Mouse (Mus musculus): Measurements from ENCODE around the gene Rap1gds1. TPM values are rescaled to one million over a fixed set of nuclear protein-coding genes. Genes with fewer than 3 reads are reported as not detected.
A peak's percentile ranks its signal among the peaks of the same experiment; 100 is the strongest.

Rap1gds1 gene
- polyA plus RNA-seq, 1 experiment from 2014 or later = 14.8 TPM

- Histone ChIP-seq H3K27me3 (ENCODE audit: control insufficient read depth, insufficient read depth, low read depth, low read length) (no peaks in the 10 kb centered on the region), H3K36me3 (ENCODE audit: control insufficient read depth, insufficient read depth) (no peaks in the 10 kb centered on the region), H3K9ac (ENCODE audit: low read depth, low read length) (no peak overlapping the region), H3K9me3 (replicated peaks; ENCODE audit: control insufficient read depth, low read length) (no peaks in the 10 kb centered on the region), H3K4me3 (ENCODE audit: low read depth, low read length) (no peak overlapping the region), H3K27ac (ENCODE audit: low read length) (no peak overlapping the region), H3K4me1 (ENCODE audit: control insufficient read depth, low read depth, low read length) (no peaks in the 10 kb centered on the region; the same call in 1 of the 2 replicates), H3K4me2 (ENCODE audit: low read depth, low read length) (no peak overlapping the region)
- WGBS (ENCODE audit: insufficient replicate concordance) = 79% methylated on average over 5 of the region's 5 CpGs
- no peak for ATAC-seq (ENCODE audit: low read depth)
Measured at GRCm38 (mm10) chr3:138886121-138886520, 188.9 kb downstream of the Rap1gds1 start.

DNA sequence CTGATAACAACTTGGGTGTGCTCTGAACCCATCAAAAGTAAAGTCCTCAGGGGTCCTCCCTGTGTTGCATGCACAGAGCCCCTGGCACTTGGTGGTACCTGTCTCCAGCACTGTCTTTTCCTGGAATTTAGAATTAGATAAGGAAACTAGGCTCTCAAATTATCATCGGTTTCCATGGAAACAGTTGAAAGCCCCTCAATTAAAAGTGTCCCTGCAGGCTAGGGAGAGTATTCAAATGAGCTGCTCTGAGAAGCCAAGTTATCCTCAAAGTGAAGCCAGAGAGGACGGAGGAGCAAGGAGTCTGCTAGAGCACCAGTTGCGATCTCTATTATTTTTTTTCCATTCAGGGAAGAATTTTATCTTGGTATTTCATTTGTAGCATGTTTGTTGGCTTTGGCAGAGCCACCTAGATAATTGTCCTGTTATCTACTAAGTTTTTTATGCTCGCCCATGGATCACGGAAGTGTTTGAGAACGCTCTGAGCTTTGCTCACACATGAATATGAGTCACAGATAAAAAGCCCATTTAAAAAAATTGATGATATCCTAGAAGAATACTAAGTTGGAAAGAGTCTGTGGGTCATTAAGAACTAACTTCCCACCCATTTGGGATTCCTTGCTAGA is 193.2 kb downstream of the Rap1gds1 start:
- WGBS (ENCODE audit: insufficient replicate concordance) = 48% methylated on average over 6 of the region's 6 CpGs
- no peaks in the 10 kb centered on the region for H3K9me3 ChIP-seq (replicated peaks; ENCODE audit: control insufficient read depth, low read length)
- no peaks in the 10 kb centered on the region for H3K36me3 ChIP-seq (ENCODE audit: control insufficient read depth, insufficient read depth)
- no peak overlapping the region for H3K4me2 ChIP-seq (ENCODE audit: low read depth, low read length)
- H3K4me3 ChIP-seq (ENCODE audit: low read depth, low read length) = no peak overlapping the region
- no peaks in the 10 kb centered on the region for H3K27me3 ChIP-seq (ENCODE audit: control insufficient read depth, insufficient read depth, low read depth, low read length)
- H3K9ac ChIP-seq (ENCODE audit: low read depth, low read length) = no peak overlapping the region
- H3K4me1 ChIP-seq (ENCODE audit: control insufficient read depth, low read depth, low read length) = no peaks in the 10 kb centered on the region
- no peak overlapping the region for H3K27ac ChIP-seq (ENCODE audit: low read length)
- no peak for ATAC-seq (ENCODE audit: low read depth)

DNA sequence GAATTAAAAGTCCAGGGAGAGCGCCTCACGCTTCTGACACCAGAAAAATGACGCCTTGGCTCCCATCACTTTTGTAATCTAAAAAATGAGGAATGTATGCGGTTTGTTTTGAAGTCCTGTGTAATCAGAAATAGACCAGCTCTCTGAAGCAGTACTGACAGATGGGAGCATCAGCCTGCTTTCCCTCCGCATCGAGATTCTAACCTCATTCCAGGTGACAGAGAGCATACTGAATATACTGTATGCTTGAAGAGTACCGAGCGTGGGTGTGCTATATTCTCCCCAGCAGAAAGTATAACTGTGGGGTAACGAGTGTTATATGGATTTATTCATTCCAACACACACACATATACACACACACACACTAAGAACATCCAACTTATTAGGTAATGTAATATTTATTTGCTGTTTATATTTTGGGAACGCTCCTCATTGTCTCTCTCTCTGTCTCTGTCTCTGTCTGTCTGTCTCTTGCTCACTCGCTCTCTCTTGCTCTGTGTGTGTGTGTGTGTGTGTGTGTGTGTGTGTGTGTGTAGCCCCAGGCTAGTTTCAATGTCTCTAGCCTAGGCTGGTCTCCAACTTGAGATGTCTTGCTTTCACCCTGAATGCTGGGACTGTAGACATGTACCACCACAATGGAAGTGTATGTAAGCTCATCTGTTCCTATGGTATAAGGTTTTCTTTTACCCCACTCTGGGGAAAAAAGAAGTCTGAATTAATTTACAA is 193.8 kb downstream of the Rap1gds1 start:
- H3K4me3 ChIP-seq (ENCODE audit: low read depth, low read length) = no peak overlapping the region
- 75% methylated on average over 11 of the region's 11 CpGs for WGBS (ENCODE audit: insufficient replicate concordance)
- H3K9me3 ChIP-seq (replicated peaks; ENCODE audit: control insufficient read depth, low read length) = no peaks in the 10 kb centered on the region
- no peak overlapping the region for H3K9ac ChIP-seq (ENCODE audit: low read depth, low read length)
- H3K4me2 ChIP-seq (ENCODE audit: low read depth, low read length) = no peak overlapping the region
- no peaks in the 10 kb centered on the region for H3K36me3 ChIP-seq (ENCODE audit: control insufficient read depth, insufficient read depth)
- no peak for ATAC-seq (ENCODE audit: low read depth)
- H3K27me3 ChIP-seq (ENCODE audit: control insufficient read depth, insufficient read depth, low read depth, low read length) = no peaks in the 10 kb centered on the region
- no peak overlapping the region for H3K27ac ChIP-seq (ENCODE audit: low read length)
- H3K4me1 ChIP-seq (ENCODE audit: control insufficient read depth, low read depth, low read length) = no peaks in the 10 kb centered on the region

DNA sequence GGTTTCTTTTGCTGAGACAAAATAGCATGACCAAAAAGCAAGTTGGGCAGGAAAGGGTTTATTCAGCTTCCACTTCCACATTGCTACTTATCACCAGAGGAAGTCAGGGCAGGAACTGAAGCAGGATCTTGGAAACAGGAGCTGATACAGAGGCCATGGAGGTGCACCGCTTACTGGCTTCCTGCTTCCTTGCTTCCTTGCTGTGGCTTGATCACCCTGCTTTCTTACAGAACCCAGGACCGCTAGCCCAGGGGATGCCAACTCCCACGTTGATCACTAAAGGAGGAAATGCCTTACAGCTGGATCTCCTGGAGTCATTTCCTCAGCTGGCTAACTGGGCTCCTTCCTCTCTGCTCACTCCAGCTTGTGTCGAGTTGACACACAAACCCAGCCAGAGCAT is 197.3 kb downstream of the Rap1gds1 start:
- H3K4me3 ChIP-seq (ENCODE audit: low read depth, low read length) = no peak overlapping the region
- H3K36me3 ChIP-seq (ENCODE audit: control insufficient read depth, insufficient read depth) = no peaks in the 10 kb centered on the region
- H3K4me1 ChIP-seq (ENCODE audit: control insufficient read depth, low read depth, low read length) = no peaks in the 10 kb centered on the region
- 60% methylated on average over 4 of the region's 4 CpGs for WGBS (ENCODE audit: insufficient replicate concordance)
- ATAC-seq (ENCODE audit: low read depth) = peak; percentile 23; the same call in 1 of the 2 replicates
- no peak overlapping the region for H3K4me2 ChIP-seq (ENCODE audit: low read depth, low read length)
- H3K27me3 ChIP-seq (ENCODE audit: control insufficient read depth, insufficient read depth, low read depth, low read length) = no peaks in the 10 kb centered on the region
- no peak overlapping the region for H3K9ac ChIP-seq (ENCODE audit: low read depth, low read length)
- no peaks in the 10 kb centered on the region for H3K9me3 ChIP-seq (replicated peaks; ENCODE audit: control insufficient read depth, low read length)
- no peak overlapping the region for H3K27ac ChIP-seq (ENCODE audit: low read length)

- ATAC-seq (ENCODE audit: low read depth) = no peak
- no peaks in the 10 kb centered on the region for H3K9me3 ChIP-seq (replicated peaks; ENCODE audit: control insufficient read depth, low read length)
- H3K4me3 ChIP-seq (ENCODE audit: low read depth, low read length) = no peak overlapping the region
- no peaks in the 10 kb centered on the region for H3K4me1 ChIP-seq (ENCODE audit: control insufficient read depth, low read depth, low read length)
- no peaks in the 10 kb centered on the region for H3K27me3 ChIP-seq (ENCODE audit: control insufficient read depth, insufficient read depth, low read depth, low read length)
- H3K9ac ChIP-seq (ENCODE audit: low read depth, low read length) = no peak overlapping the region
- WGBS (ENCODE audit: insufficient replicate concordance) = 76% methylated on average over 14 of the region's 14 CpGs
- H3K27ac ChIP-seq (ENCODE audit: low read length) = no peak overlapping the region
- no peak overlapping the region for H3K4me2 ChIP-seq (ENCODE audit: low read depth, low read length)
- H3K36me3 ChIP-seq (ENCODE audit: control insufficient read depth, insufficient read depth) = no peaks in the 10 kb centered on the region
Measured at GRCm38 (mm10) chr3:138876931-138877361, 198.1 kb downstream of the Rap1gds1 start.

- no peak for ATAC-seq (ENCODE audit: low read depth)
- 76% methylated on average over 10 of the region's 10 CpGs for WGBS (ENCODE audit: insufficient replicate concordance)
- Histone ChIP-seq H3K27ac (ENCODE audit: low read length) (no peak overlapping the region), H3K9me3 (replicated peaks; ENCODE audit: control insufficient read depth, low read length) (no peaks in the 10 kb centered on the region), H3K4me2 (ENCODE audit: low read depth, low read length) (no peak overlapping the region), H3K4me3 (ENCODE audit: low read depth, low read length) (no peak overlapping the region), H3K9ac (ENCODE audit: low read depth, low read length) (no peak overlapping the region), H3K4me1 (ENCODE audit: control insufficient read depth, low read depth, low read length) (no peaks in the 10 kb centered on the region), H3K36me3 (ENCODE audit: control insufficient read depth, insufficient read depth) (no peaks in the 10 kb centered on the region), H3K27me3 (ENCODE audit: control insufficient read depth, insufficient read depth, low read depth, low read length) (no peaks in the 10 kb centered on the region)
Measured at GRCm38 (mm10) chr3:138876418-138876817, 198.6 kb downstream of the Rap1gds1 start.

DNA sequence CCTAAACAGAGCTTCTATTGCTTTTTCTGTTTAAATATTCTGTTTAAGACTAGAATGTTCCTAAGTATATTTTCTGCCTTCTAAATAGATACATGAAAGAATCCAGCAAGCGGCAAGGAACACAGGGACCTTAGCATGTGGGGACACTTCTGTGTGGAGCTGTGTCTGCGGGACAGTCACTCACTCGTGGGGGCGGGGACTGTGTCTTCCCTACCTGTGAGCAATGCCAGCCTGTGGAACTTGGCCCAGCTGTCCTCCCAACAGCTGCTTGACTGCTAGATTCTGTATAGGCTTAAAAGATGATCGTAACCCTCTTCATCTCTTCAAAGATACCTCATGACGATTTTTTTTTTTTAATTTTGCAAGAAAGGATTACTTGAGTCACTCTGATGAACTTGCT is 199.1 kb downstream of the Rap1gds1 start:
- Histone ChIP-seq H3K9me3 (replicated peaks; ENCODE audit: control insufficient read depth, low read length) (no peaks in the 10 kb centered on the region), H3K27ac (ENCODE audit: low read length) (no peak overlapping the region), H3K4me1 (ENCODE audit: control insufficient read depth, low read depth, low read length) (no peaks in the 10 kb centered on the region), H3K4me2 (ENCODE audit: low read depth, low read length) (no peak overlapping the region), H3K4me3 (ENCODE audit: low read depth, low read length) (no peak overlapping the region), H3K9ac (ENCODE audit: low read depth, low read length) (no peak overlapping the region), H3K27me3 (ENCODE audit: control insufficient read depth, insufficient read depth, low read depth, low read length) (no peaks in the 10 kb centered on the region), H3K36me3 (ENCODE audit: control insufficient read depth, insufficient read depth) (no peaks in the 10 kb centered on the region)
- WGBS (ENCODE audit: insufficient replicate concordance) = 70% methylated on average over 6 of the region's 6 CpGs
- no peak for ATAC-seq (ENCODE audit: low read depth)

Other genes with a start within 250 kb of the Rap1gds1 start
- not detected in 2 replicates for gene Stpg2, start 130.5 kb upstream of the Rap1gds1 start, polyA plus RNA-seq (2015; fragmentation: Nextera tagmentation; extraction: Ambion mirVana)

Data from liver, embryonic 16.5 days (tissue).